Mouse (Mus musculus) megakaryocyte-erythroid progenitor cell, adult 5-6 weeks (primary cell): Measurements from ENCODE around the gene Srl. TPM values are rescaled to one million over a fixed set of nuclear protein-coding genes. Genes with fewer than 3 reads are reported as not detected.

Experiments
- ATAC-seq: replicated peaks from 2 replicates; pipeline ENCODE4 v1.8.0; 2016; ENCODE audit warnings: mild to moderate bottlenecking, inconsistent platforms; ENCODE audit not compliant: severe bottlenecking, poor library complexity, low FRiP score, low TSS enrichment
- total RNA-seq, 2 experiments: library from RNA; stranded (forward) in 1 of 2; stranded (reverse) in 1 of 2; fragments of 200-1000, 215-1000 nt in 1 of 2; fragments of >200 nt in 1 of 2; fragmentation: Nextera tagmentation in 1 of 2; gene quantifications; 2 replicates each; pipeline ENCODE4 v1.2.3; 2014 to 2017

The Srl gene
- total RNA-seq, 2 experiments from 2014 or later: 9.5 to 9.7 TPM

DNA sequence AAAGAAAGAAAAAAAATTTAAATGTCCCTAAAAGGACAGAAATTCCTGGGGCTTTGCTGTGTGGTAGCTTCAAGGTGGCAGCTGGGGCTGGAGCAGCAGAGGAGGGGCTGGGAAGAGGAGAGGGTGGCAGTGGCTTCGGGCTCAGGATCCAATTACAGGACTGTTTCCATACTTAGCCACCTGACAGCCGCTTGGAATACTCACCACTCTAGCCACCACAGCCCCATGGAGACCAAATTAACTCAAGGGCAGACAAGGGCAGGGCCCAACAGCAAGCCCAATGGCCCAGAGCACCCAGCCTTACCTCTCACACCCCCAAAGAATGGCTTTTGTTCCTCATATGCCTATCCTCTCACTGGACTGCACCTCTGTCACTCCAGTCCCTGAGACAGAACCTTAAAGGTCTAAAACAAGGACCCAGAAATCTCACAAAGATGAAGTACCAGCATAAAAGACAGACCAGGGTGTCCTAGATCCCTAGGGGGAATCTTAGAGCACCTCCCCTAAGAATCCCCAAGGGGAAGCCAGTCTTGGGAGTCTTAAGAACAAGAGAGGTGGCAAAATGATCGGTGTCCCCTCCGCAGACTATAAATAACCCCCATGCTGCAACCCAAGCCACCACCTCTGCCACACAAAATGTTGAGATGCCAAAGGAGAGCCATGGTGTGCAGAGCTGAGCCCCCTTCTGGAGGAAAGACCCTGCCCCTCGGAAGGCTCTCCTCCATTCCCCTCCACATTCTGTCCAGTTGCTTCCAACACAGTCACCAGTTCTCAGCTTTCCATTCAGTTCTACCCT lies 19.7 kb downstream of the Srl start:
- no peak for ATAC-seq

DNA sequence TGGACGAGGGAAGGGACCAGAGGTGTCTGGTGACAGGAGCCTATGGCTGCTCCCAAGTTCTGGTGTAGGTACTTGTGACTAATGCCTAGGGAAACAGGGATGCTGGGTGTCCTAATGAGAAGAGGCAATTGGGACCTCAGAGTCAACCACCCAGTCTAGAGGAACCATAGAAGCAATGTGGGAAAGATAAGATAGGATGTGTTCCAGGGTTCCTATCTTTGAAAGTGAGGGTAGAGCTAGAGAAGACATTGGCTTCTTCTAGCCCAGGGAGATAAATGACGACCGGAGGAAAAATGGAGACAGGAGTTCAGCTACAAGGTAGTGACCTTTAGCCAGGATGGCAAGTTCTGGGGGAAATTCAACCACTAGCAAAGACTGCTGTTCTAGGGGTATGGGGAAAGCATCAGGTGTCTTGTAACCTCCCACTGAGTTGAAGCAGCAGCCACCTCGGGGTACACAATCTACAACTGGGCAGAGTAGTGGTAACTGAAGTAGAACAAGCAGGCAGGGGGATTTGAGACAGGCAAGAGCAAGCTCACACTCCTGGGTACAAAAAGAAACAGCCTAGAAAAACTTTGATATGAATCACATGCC lies 20.4 kb downstream of the Srl start:
- ATAC-seq: peak; percentile 40

DNA sequence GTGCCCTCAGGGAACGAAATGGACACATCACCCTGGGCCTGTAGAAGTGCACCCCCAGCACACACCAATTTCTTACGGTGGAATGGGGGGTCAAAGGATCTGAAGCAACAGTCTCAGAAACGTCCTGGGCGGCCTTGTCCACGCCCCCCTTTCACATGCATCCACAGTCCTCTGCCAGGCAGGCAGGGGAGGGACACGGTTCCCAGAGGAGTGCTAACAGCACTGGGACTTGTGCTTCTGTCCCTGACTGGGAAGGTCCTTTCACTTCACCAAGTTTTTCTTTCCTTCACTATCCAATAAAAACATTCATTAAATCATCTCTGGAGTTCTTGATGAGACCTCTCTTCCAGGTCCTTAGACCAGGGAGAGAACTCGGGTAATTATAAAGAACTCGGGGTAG lies 20.9 kb downstream of the Srl start:
- ATAC-seq: no peak

DNA sequence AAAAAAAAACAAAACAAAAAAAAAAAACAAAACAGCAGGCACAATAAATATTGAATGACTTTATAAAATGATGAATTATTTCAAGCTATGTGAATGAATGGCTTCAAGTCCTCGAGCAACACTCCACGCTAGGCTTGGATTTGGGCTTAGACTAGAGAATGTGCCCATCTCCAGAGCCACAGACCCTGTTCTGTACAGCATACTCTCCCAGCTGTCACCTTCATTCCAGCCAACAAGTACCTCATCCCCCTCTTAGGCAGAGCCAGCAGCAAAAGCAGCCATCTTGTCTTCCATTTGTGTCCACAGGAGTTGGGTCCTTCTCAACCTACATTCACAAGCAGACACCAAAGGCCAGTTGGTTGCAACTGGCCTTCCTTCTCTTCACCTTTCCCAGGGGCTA lies 21.8 kb downstream of the Srl start:
- ATAC-seq: no peak

DNA sequence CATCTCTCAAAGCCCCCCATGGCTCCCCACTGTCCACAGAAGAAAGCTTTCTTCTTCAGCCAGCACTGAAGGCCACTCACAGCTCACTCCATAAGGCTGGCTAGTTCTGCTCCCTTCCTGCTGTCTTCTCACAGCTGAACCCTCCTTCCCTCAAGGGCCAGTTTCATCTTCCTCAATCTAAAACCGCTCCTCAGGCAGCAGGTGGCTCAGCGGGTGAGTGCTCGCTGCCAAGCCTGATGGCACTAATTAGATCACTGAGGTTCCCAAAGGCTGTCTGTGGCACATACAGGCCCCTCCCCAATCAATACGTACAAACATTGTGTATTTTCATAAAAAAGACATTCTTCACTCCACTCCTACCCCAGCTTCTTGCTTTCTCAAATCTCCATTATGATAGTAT lies 22.5 kb downstream of the Srl start:
- ATAC-seq: no peak

DNA sequence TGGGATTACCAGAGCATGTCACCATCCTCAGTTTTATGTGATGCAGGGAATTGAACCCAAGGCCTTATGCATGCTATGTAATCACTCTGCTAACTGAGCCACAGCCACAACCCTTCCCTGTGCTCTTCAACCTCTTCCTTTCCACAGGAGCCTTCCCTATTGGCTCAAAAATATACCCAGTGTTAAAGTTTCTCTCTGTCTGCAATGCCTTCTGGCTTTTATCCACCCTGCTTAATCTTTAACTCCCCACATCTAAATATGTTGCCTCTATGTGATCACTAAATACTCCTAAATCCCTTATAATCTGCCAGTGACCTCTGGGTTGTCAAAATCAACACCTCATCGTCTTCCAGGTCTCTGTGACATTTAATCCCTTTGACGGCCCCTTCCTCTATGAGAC lies 23.7 kb downstream of the Srl start:
- no peak for ATAC-seq

DNA sequence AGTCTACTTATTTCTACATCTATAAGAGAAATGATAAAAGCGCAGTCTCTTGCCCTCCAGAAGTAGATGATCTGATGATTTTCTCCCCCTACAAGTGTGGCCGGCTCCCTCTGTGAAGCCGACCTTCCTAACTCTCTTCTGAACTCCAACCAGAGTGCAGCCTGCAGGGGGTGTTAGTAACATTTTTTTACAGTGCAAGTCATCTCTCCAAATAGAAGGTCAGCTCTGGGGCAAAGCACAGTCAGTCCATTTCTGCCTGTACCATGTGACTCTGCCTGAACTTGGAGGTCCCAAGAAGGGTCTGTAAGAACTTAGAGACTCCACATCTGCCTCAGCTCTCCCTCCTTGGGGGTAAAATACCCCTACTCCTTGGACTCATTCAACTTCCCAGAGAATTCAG lies 27.2 kb downstream of the Srl start:
- ATAC-seq: no peak

DNA sequence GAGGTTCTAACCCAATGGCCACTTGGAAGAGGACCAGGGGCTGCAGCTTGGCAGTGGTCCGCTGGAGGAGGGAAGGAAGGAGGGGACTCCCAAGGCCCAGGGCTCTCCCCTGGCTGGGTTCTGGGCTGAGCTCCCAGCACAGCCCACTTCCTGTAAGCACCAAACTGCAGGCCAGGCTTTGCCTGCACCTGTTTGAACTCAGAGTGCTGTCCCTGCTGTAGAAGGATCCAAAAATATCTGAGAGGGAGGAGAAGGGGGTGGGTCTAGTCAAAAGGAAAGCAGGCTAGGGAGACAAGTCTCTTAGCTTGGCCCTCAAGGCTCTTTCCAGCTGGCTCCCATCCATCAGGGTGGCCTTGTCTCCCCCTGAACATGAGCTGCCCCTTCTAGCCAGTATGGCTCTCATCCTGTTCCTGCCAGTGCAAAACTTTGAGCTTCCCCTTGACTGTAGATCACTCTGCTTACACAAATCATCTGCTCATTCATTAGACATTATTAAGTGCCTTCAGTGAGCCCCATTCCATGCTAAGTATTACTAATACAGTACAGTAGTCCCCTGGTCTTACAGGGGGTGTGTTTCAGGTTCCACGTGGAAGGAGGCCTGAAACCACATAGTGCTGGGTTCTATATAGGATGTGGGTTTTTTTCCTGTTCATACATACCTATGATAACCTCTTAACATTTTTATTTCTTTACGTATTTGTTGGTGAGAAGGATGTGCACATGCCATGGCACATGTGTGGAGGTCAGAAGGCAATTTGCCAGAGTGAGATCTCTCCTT lies 28.8 kb downstream of the Srl start:
- ATAC-seq: no peak

DNA sequence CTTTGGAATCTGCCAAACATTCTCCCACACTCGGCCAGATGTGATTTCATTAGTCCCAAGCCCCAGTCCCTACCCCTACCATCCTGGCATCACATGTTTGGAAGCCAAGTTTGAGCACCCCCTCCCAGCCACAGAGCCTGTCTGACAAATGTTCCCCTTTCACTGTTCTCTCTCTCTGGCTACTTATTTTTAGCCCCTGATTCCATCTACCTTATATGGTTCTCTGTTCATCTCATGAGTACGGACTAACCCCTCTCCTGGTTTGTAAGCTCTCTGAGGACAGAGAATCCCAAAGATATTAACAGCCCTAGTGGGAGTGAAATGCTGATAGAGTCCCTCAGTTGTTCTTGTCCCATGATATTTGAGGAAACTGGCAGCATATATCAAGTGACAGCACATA lies 30.2 kb downstream of the Srl start:
- no peak for ATAC-seq

DNA sequence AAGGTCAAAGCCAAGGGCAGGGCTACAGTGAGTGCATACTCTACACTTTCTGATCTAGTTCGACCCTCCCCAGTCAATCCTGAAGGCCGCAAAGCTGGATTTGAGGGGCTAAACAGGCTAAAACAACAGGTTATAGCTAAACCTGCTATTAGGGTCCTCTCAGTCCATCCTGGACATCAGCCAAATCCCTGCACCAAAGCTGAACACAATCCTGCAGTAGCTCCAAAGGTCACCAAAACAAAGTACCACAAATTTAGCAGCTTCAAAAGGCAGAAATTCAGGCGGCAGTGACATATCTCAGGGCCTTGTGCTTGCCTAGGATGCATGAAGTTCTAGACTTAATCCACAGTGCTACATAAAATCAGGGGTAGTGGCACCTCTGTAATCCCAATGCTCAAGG lies 35.4 kb downstream of the Srl start:
- ATAC-seq: no peak

DNA sequence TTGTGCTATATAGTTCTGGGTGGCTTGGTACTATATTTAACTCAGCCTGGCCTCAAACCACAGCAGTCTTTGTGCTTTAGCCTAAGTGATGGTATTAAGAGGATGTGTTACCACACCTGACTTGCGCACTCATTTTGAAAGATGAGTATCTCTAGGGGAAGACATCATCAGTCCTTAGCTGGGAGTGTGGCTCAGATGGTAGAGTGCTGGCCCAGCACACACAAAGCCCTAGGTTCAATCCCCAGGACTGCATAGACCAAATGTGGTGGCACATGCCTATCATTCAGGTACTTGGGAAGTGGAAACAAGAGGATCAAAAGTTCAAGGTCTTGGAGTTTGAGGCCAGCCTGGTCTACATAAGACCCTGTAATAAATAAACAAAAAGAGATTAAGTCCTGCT lies 38.1 kb downstream of the Srl start:
- no peak for ATAC-seq

DNA sequence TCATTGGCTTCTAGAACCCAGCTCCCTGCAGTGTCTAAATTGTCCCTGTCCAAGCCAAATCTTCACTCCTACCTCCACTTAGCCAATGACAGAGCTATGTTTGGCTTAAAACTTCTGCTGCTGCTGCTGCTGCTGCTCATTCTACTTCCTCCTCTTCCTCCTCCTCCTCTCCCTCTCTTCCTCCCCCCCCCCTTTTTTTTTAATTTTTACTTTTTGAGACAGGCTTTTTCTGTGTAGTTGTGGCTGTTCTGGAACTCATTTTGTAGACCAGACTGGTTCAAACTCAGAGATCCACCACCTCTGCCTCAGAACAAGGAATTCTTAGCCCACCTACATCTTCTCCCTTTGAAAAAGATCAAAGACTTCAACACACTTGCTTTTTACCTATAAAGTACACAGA lies 39.0 kb downstream of the Srl start:
- ATAC-seq: no peak

DNA sequence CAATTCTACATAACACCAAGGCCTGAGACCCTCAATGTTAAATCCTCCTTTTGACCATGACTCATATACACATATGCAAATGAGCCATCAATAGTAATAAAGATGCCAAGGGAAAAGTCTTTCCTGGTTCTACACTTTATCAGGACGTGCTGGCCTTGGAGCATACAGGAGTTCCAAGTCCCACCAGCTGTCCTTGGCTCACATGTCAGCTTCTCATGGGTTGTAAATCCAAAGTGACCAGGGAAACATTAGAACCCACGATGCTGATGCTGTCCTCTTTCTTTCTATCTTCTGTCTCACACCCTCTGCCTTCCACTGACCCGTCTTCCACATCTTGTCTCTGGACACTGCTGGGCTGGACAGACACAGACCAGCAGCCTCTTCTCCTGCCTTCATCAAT lies 39.9 kb downstream of the Srl start:
- no peak for ATAC-seq

DNA sequence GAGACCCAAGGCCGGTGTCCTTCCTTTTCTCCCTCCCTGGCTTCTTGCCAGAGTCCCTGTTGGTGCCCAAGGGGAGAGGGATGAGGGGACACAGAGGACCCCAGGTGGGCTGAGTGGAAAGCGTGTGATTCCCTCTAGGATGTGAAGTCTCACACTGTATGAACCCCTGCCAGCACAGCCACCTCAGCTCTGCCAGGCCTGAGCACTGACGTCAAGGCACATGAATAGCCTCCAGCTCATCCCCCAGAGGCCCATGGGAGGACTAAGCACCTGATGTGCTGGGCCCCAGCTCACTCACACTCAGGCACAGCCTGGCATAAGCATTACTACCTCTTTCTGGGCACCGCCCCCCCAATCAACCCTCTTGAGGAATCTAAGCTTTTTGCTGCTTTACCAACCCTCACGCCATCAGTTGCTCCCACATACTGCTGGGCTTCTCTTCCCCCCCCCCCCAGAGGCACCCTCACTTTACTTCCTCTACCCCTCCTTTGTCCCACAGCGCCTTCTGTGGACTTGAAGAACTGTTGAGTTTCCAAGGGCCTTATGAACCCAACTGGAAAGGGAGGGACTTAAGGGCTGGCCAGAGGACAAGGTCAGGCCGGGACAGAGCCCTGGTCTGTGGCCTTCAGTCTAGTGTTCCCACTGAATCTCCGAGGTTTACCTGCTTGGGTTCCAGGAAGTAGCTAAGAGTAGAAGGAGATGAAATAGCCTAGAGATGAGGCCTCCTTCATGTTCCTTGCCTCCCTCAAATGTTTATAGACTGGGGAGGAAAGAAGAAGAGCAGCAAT lies 40.8 kb downstream of the Srl start:
- ATAC-seq: 0 out of 2 replicates have a peak, but pooled peaks have one; percentile 18

DNA sequence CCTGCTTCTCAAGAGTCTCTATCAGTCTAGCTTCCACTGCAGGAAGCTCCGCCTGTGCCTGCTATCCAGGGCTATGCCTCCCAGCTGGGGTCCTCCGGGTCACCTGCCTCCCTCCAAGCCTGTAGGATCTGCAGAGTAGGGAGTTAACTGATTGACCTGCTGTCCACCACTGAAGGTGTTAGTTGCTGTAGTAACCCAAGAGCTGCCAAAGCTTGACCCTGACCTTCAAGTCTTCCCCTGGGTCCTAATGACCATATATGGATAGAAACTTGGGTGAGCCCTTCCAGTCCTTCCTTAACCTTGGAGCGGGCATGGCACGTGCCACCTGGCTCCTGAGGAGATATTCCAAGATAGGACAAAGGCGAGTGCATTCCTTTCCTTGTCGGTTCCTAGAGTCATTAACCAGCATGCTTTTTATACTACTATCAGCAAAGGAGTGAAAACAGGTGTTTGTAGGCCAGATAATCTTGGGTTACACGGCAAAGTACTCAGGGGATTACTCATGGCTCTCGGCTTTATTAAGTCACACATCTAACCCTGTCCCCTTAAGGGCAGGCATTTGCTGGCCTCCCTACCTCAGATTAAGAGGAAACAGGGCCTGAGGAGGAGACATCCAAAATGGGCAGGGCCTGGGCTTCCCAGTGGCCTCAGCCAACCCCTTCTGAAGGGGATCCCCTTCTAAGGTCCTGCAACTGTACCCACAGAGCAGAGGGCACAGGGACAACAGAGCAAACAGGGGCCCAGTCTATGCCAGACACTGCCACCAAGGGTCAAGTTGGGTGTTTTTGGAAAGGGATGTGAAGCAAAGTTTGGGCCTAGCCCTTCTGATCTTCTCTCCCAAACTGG lies 43.6 kb downstream of the Srl start:
- ATAC-seq: no peak

DNA sequence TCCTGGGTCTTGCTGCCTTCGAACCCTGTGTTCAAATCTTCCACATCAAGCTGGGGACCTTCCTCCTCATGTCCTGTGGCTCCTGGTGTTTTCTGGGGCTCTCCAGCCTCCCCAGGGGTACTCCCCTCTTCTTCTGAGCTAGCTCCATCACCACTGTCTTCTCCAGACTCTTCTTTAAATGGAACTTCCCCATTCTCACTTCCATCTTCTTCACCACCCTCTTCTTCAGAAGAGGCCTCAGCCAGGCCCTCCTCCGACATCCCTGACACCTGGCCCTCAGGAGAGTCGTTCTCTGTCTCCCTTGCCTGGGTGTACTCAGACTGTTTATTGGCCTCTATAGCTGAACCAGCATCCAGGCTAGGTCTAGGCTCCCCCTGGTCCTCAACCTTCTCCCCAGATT lies 45.1 kb downstream of the Srl start:
- ATAC-seq: no peak

DNA sequence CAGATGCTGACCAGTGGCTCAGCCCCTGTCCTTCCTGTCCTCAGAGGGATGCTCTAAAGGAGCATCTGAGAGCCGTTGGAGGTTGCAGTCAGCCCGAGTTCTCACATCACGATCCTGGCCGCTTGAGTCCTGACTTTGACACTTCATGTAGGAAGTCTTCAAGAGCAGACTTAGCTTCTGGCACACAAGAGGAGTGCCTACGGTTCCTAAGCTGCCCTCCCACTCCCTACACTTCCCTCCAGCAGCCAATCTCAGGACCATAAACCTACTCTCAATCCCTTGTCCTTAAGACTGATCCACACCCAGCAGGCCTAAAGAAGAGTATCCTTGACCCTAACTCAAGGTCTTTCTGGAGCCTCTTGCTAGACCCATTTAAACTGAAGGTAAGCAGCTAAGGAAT lies 45.8 kb downstream of the Srl start:
- ATAC-seq: no peak

DNA sequence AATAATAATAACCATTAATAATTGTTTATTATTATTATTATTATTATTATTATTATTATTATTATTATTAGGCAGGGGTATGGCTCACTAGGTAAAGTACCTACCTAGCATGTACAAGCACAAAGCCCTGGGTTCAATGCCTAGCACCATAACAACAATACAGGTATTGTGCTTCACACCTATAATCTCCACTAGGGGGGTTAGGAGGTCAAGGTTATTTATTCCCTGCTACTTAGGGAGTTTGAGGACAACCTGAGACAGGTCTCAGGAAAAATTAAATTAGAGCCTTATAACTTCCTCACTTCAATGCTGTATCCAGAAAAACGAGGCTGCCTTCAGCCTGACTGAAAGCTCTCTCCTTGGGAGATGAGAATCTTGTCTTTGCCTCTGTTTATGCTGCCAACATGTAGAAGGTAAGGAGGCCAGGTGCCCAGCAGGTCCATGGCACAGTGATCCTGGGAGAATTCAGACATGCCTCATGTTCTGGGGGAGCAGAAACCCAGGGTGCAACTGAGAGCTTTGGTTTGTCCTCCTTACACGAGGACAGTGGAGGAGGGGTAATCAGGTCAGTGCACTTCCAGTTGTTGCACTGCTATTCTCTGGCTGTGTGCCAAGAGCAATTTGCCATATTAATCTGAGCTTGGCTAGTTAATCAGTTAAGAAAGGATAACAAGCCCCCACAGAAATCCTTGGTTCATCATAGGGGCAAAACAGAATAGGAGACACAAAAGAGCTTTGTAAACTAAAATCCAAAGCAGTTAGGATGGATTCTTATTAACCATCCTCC lies 48.6 kb downstream of the Srl start:
- ATAC-seq: no peak
